Mouse (Mus musculus) midbrain, postnatal 0 days (tissue): ENCODE data around the gene Soga1. TPM values are rescaled to one million over a fixed set of nuclear protein-coding genes. Genes with fewer than 3 reads are reported as not detected.
A peak's percentile ranks its signal among the peaks of the same experiment; 100 is the strongest.

Experiments
- ATAC-seq: fragments of 200-750 bp; cut with Nextera tagmentation; 2 replicates; pipeline ENCODE4 v1.8.0; 2017; ENCODE audit warnings: moderate number of reproducible peaks, mild to moderate bottlenecking, moderate TSS enrichment, moderate library complexity; ENCODE audit not compliant: low FRiP score
- DNase-seq: peaks from one replicate; pipeline ENCODE4 v3.0.0-alpha.2; 2015; ENCODE audit warnings: low spot score
- H3K27ac ChIP-seq: fragments of 300-500 bp; sonication (generic); 2 replicates; pipeline ENCODE4 v1.5.1; 2014; ENCODE audit warnings: low read depth, mild to moderate bottlenecking, low read length, mixed read lengths
- H3K27me3 ChIP-seq: fragments of 300-500 bp; sonication (generic); 2 replicates; pipeline ENCODE4 v1.6.1; 2014; ENCODE audit warnings: low read length, control low read depth, mixed read lengths; ENCODE audit not compliant: insufficient read depth
- H3K36me3 ChIP-seq: fragments of 300-500 bp; sonication (generic); 2 replicates; pipeline ENCODE4 v1.6.1; 2014; ENCODE audit warnings: low read length, control low read depth, mixed read lengths; ENCODE audit not compliant: insufficient read depth
- H3K4me1 ChIP-seq: fragments of 300-500 bp; sonication (generic); 2 replicates; pipeline ENCODE4 v1.6.1; 2014; ENCODE audit warnings: mild to moderate bottlenecking, control low read depth, antibody characterized with exemption, low read length, mixed read lengths; ENCODE audit not compliant: insufficient read depth
- H3K4me2 ChIP-seq: fragments of 300-500 bp; sonication (generic); 2 replicates; pipeline ENCODE4 v1.6.1; 2014; ENCODE audit warnings: low read depth, mild to moderate bottlenecking, low read length, mixed read lengths; ENCODE audit not compliant: poor library complexity, severe bottlenecking
- H3K4me3 ChIP-seq: fragments of 300-500 bp; sonication (generic); 2 replicates; pipeline ENCODE4 v1.5.1; 2014; ENCODE audit warnings: low read depth, mild to moderate bottlenecking, low read length, moderate library complexity
- H3K9ac ChIP-seq: fragments of 300-500 bp; sonication (generic); replicated peaks from 2 replicates; pipeline ENCODE4 v1.6.1; 2014; ENCODE audit warnings: mild to moderate bottlenecking, low read length, moderate library complexity, mixed read lengths; ENCODE audit not compliant: poor library complexity, severe bottlenecking
- H3K9me3 ChIP-seq: fragments of 300-500 bp; sonication (generic); 2 replicates; pipeline ENCODE4 v1.6.1; 2016; ENCODE audit warnings: low read length, control low read depth
- CTCF ChIP-seq: IDR thresholded peaks from 2 replicates; pipeline ENCODE4 v1.5.1; 2016; ENCODE audit warnings: antibody characterized with exemption, mild to moderate bottlenecking
- WGBS: fragments of 180-500 bp; shearing (Covaris S2); extraction: QIAGEN DNeasy Blood & Tissue Kit; methylation state at CpG from one replicate; pipeline ENCODE4 v1.1.7; 2014; 5-methylcytosine and 5-hydroxymethylcytosine counted together
- polyA plus RNA-seq: library from polyadenylated mRNA; unstranded; fragments of >200 nt; fragmentation: Nextera tagmentation; extraction: Ambion mirVana; gene quantifications from 2 replicates; pipeline ENCODE4 v1.2.1, GENCODE M21; 2015
- total RNA-seq: library from RNA; depleted of rRNA; stranded (reverse); fragments of >200 nt; gene quantifications from 2 replicates; pipeline ENCODE4 v1.2.3, GENCODE M21; 2014

The Soga1 gene
- total and polyA plus RNA-seq, 2 experiments from 2014 or later = 3.9 to 132 TPM

DNA sequence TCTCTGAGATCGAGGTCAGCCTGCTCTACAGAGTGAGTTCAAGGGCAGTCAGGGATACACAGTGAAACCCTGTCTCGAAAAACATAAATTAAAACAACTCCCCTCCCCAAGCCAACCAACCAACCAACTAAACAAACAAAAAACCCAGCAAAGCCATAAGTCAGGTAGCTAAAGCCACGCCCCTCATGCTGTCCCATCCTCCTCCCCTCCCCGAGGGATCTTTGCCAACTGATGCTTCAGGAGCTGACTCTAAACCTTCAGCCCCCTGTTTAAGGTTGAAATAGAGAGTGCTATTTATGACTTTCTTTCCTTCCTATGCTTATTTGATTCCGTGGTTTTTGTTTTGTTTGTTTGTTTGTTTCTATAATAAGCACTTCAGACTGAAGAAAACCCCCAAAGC is 32.1 kb downstream of the Soga1 start:
- ATAC-seq (no peak), DNase-seq (no peak)
- Histone ChIP-seq H3K4me1 (peaks cover 21% of the 10 kb centered on the region), H3K27me3 (no peaks in the 10 kb centered on the region), H3K36me3 (peaks cover 22% of the 10 kb centered on the region), H3K9me3 (no peaks in the 10 kb centered on the region), H3K4me3 (no peak overlapping the region), H3K27ac (0 out of 2 replicates have a peak overlapping the region, but pooled peaks have one; percentile 94), H3K9ac (no peak overlapping the region), H3K4me2 (no peak overlapping the region)
- WGBS = 93% methylated on average over 5 of the region's 5 CpGs
- no peak for TF ChIP-seq CTCF

GRCm38 (mm10) chr2:157045932-157046331 is 33.1 kb downstream of the Soga1 start:
- H3K9me3 ChIP-seq = no peaks in the 10 kb centered on the region
- no peak for TF ChIP-seq CTCF
- H3K36me3 ChIP-seq = peaks cover 25% of the 10 kb centered on the region
- no peak for ATAC-seq
- H3K4me2 ChIP-seq = no peak overlapping the region
- H3K9ac ChIP-seq = no peak overlapping the region
- no peak overlapping the region for H3K27ac ChIP-seq
- peaks cover 21% of the 10 kb centered on the region for H3K4me1 ChIP-seq
- DNase-seq = no peak
- 100% methylated on average over 2 of the region's 2 CpGs for WGBS
- no peak overlapping the region for H3K4me3 ChIP-seq
- H3K27me3 ChIP-seq = no peaks in the 10 kb centered on the region

GRCm38 (mm10) chr2:157043987-157044386 is 35.1 kb downstream of the Soga1 start:
- Histone ChIP-seq H3K9me3 (no peaks in the 10 kb centered on the region), H3K4me3 (no peak overlapping the region), H3K27ac (no peak overlapping the region), H3K4me1 (peaks cover 8% of the 10 kb centered on the region), H3K36me3 (peaks cover 40% of the 10 kb centered on the region), H3K27me3 (no peaks in the 10 kb centered on the region), H3K4me2 (no peak overlapping the region), H3K9ac (no peak overlapping the region)
- peak; percentile 68 for TF ChIP-seq CTCF
- ATAC-seq (no peak), DNase-seq (no peak)

DNA sequence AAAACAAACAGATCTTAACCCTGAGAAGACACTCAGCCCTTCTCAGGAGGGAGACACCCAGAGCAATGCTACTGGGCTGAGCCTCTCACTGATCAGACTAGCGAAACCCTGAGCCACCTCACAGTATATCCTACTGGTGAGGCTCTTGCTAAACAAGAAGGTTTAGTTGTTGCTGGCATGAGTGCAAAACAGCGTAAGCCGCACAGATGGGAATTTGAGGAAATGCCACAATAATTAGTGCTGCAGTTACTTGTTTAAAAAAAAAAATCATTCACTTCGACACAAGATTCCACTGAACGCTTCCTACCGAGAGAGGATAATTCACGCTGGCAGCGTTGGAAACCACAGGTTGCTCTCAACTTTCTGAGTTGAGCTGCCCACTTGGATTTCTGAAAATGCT is 35.5 kb downstream of the Soga1 start:
- no peak for TF ChIP-seq CTCF
- DNase-seq (no peak), ATAC-seq (no peak)
- H3K27ac ChIP-seq = no peak overlapping the region
- no peak overlapping the region for H3K4me2 ChIP-seq
- no peaks in the 10 kb centered on the region for H3K9me3 ChIP-seq
- no peak overlapping the region for H3K4me3 ChIP-seq
- no peaks in the 10 kb centered on the region for H3K27me3 ChIP-seq
- H3K9ac ChIP-seq = no peak overlapping the region
- H3K36me3 ChIP-seq = peaks cover 44% of the 10 kb centered on the region
- peaks cover 3% of the 10 kb centered on the region for H3K4me1 ChIP-seq
- WGBS = 86% methylated on average over 8 of the region's 8 CpGs

GRCm38 (mm10) chr2:157041421-157041820 is 37.6 kb downstream of the Soga1 start:
- DNase-seq = no peak
- no peaks in the 10 kb centered on the region for H3K27me3 ChIP-seq
- H3K4me3 ChIP-seq = no peak overlapping the region
- no peak for TF ChIP-seq CTCF
- H3K9ac ChIP-seq = no peak overlapping the region
- no peak overlapping the region for H3K4me2 ChIP-seq
- no peak overlapping the region for H3K27ac ChIP-seq
- 92% methylated on average over 7 of the region's 7 CpGs for WGBS
- ATAC-seq = no peak
- no peaks in the 10 kb centered on the region for H3K9me3 ChIP-seq
- peaks cover 55% of the 10 kb centered on the region for H3K36me3 ChIP-seq
- H3K4me1 ChIP-seq = no peaks in the 10 kb centered on the region

DNA sequence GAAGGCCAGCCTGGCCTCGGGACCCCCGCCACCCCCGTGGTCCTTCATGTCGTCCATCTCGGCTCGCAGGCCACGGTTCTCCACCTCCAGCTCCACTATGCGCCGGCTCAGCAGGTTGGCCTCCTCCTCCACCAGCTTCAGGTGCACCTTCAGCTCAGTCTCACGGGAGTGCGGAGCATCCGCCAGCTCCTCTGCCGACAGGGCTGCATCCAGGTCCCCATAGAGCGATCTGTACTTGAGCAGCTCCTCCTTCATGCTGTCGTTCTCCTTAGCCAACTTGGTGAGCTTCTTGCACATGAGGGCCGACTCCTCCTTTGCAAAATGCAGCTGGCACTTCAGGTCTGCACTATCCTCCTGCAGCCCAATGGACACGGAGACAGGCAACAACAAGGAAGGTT is 38.4 kb downstream of the Soga1 start:
- H3K4me1 ChIP-seq = no peaks in the 10 kb centered on the region
- WGBS = 86% methylated on average over 17 of the region's 17 CpGs
- H3K27ac ChIP-seq = no peak overlapping the region
- no peak overlapping the region for H3K4me3 ChIP-seq
- H3K9me3 ChIP-seq = no peaks in the 10 kb centered on the region
- DNase-seq (no peak), ATAC-seq (no peak)
- H3K36me3 ChIP-seq = peaks cover 55% of the 10 kb centered on the region
- no peak for TF ChIP-seq CTCF
- no peak overlapping the region for H3K9ac ChIP-seq
- no peak overlapping the region for H3K4me2 ChIP-seq
- no peaks in the 10 kb centered on the region for H3K27me3 ChIP-seq
